Mouse (Mus musculus) spleen, adult 2 months (tissue): ENCODE measurements at regions not wholly inside any gene's neighbourhood (a gene's known extent, or its start where the extent isn't known, plus 50 kb on each side); places are given as distances from the start of the nearest gene placed in this dataset.

Experiments used
- DNase-seq, 2 experiments: peaks; one replicate each; pipeline versions ENCODE4 v3.0.0 to v3.0.0-alpha.2; 2012 to 2021; ENCODE audit warnings: low spot score in 2 of 2, low read depth in 1 of 2
- H3K27ac ChIP-seq: fragments of 200-500 bp; 2 replicates; pipeline ENCODE4 v1.5.1; 2012; ENCODE audit warnings: low read length, inconsistent platforms; ENCODE audit not compliant: insufficient read depth
- H3K27me3 ChIP-seq: fragments of 200-500 bp; 2 replicates; pipeline ENCODE4 v1.6.1; 2012; ENCODE audit warnings: mild to moderate bottlenecking, moderate library complexity, low read length, inconsistent platforms; ENCODE audit not compliant: control insufficient read depth, insufficient read depth
- H3K36me3 ChIP-seq: fragments of 200-500 bp; 2 replicates; pipeline ENCODE4 v1.6.1; 2012; ENCODE audit warnings: mild to moderate bottlenecking, low read length, inconsistent platforms; ENCODE audit not compliant: control insufficient read depth, insufficient read depth
- H3K4me1 ChIP-seq: fragments of 200-500 bp; 2 replicates; pipeline ENCODE4 v1.6.1; 2011; ENCODE audit warnings: inconsistent platforms; ENCODE audit not compliant: control insufficient read depth, insufficient read depth, insufficient read length
- H3K4me3 ChIP-seq: fragments of 200-500 bp; 2 replicates; pipeline ENCODE4 v1.5.1; 2011; ENCODE audit warnings: mild to moderate bottlenecking, inconsistent platforms; ENCODE audit not compliant: insufficient read depth, insufficient read length; ENCODE audit errors: extremely low read depth
- CTCF ChIP-seq: fragments of 200-500 bp; IDR thresholded peaks from 2 replicates; pipeline ENCODE4 v1.5.1; 2011; ENCODE audit warnings: mild to moderate bottlenecking, inconsistent platforms; ENCODE audit not compliant: insufficient read depth, insufficient read length, insufficient replicate concordance; ENCODE audit errors: extremely low read depth
- POLR2A ChIP-seq: fragments of 200-500 bp; IDR thresholded peaks from 2 replicates; pipeline ENCODE4 v1.6.1; 2011; ENCODE audit warnings: low read depth, low read length, inconsistent platforms
- WGBS: fragments of 180-500 bp; shearing (Covaris S2); methylation state at CpG from one replicate; pipeline ENCODE4 v1.1.7; 2018; 5-methylcytosine and 5-hydroxymethylcytosine counted together

DNA sequence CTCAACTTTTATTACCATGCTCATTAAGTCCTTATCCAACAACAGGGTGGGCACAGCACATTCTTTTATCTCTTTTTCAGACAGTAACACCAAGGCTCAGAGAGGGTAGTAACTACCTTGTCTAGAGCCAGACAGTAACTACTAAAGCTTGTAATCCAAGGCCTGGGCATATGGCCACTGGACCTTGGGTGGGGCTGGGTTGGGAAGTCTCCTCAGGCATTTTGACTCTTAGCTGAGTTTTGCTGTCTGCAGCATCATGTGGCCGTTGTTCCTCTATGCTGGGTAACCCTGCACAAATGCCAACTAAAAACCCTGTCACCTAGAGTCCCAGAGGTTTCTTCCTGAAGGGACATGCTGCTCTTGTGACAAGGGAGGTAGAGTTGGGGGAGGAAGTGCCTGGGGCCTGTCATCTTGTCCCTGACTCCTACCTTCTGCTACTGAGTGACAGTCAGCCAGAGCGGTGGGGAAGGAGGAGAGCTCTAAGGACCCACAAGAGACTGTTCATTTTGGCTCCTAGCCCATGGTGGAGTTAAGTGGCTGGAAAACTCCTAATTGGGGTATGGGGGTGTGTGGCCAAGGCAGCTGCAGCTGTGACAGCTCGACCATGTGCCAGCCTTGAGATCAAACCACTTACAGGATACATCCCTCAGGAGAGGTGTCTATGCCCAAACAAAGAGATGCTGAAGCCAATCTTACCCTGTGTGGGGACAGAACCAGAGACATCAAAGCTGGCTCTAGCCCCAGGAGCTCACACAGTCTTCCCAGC lies 170.4 kb downstream of the Trim29 start:
- no peaks in the 10 kb centered on the region for H3K27me3 ChIP-seq
- 57% methylated on average over 3 of the region's 3 CpGs for WGBS
- no peak overlapping the region for H3K4me3 ChIP-seq
- no peaks in the 10 kb centered on the region for H3K36me3 ChIP-seq
- DNase-seq = no peak
- TF ChIP-seq POLR2A (no peak), CTCF (no peak)
- H3K27ac ChIP-seq = no peak overlapping the region
- no peaks in the 10 kb centered on the region for H3K4me1 ChIP-seq

DNA sequence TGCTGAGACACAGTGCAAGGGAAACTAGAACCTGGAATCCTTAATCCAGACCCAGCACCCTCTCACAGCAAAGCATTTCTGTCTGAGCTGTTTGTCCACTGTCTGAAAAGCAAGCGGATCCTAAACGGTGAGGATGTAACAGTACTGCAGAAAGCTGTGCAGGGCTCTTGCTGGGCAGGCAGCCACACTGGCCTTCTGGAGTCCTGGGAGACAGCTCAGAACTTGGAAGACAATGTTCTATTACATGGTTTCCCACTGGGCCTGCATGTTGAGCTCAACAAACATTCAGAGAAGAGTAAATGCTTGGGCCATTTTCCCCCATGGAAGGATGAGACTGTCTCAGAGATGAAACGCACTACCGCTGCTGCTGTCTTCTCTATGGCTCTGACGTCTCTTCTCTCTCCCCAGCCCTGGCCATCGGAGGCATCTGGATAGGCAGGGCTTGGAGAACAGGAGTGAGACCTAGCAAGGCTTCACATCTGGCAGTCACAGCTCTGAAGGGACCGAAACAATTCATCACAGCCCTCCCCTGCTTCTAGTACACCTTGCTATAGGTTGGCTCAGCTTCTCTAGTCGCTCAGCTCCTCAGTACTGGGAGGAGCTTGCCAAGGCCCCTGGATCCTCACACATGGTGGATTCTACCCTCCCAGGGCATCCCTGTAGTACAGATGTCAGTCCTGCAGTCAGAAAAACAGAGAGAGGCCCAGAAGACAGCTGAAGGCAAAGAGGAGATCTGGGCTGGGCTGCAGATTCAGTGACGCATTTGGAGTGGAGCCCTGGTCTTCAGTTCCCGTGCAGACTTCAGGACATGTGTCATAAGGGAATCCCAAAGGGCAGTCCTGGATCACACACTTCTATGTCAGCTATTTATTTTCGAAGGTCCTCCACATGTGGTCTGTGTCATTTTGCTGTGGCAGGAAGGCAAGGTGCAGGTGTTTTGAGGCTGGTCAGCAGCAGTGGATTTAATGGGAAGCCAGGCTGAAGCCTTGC lies 171.7 kb downstream of the Trim29 start:
- TF ChIP-seq POLR2A (no peak), CTCF (no peak)
- H3K36me3 ChIP-seq = no peaks in the 10 kb centered on the region
- no peaks in the 10 kb centered on the region for H3K4me1 ChIP-seq
- no peak overlapping the region for H3K4me3 ChIP-seq
- no peaks in the 10 kb centered on the region for H3K27me3 ChIP-seq
- H3K27ac ChIP-seq = no peak overlapping the region
- WGBS = 79% methylated on average over 11 of the region's 11 CpGs
- no peak for DNase-seq

DNA sequence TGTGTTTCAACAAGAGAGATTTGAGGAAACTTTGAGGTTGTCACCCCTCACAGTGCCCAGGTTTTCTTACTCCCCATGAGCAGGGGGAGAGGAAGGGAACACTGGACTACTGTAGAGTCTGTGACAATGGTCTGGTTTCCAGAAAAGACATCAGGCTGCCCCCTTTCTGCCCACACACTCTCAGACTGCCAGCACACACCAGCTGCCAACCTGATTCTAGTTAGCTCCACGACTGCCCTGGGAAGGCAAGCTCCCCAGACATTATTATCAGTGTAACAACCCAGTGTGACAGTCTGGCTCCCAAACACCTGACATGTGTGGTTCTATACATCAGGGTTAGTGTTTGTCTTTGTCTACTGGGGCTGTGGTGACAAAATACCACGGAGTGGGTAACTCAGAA lies 172.5 kb downstream of the Trim29 start:
- TF ChIP-seq POLR2A (no peak), CTCF (no peak)
- DNase-seq = no peak
- H3K27ac ChIP-seq = no peak overlapping the region
- no peaks in the 10 kb centered on the region for H3K4me1 ChIP-seq
- H3K27me3 ChIP-seq = no peaks in the 10 kb centered on the region
- 82% methylated on average over 2 of the region's 2 CpGs for WGBS
- H3K4me3 ChIP-seq = no peak overlapping the region
- no peaks in the 10 kb centered on the region for H3K36me3 ChIP-seq

DNA sequence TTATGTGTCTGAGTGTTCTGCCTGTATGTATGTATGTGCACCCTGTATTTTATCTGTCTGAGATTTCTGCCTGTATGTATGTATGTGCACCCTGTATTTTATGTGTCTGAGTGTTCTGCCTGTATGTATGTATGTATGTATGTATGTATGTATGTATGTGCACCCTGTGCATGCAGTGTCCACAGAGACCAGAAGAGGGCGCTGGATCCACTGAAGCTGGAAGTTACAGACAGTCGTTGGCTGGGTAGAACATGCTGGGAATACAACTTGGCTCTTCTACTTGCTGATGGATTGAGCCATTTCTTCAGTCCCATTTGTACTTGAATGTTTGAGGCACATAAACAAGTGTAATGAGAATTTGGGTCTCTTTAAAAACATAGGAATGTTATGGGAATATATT lies 173.3 kb downstream of the Trim29 start:
- TF ChIP-seq POLR2A (no peak), CTCF (no peak)
- H3K4me1 ChIP-seq = no peaks in the 10 kb centered on the region
- no peak for DNase-seq
- WGBS = 76% methylated on average over 2 of the region's 2 CpGs
- H3K27ac ChIP-seq = no peak overlapping the region
- H3K27me3 ChIP-seq = no peaks in the 10 kb centered on the region
- no peak overlapping the region for H3K4me3 ChIP-seq
- no peaks in the 10 kb centered on the region for H3K36me3 ChIP-seq

DNA sequence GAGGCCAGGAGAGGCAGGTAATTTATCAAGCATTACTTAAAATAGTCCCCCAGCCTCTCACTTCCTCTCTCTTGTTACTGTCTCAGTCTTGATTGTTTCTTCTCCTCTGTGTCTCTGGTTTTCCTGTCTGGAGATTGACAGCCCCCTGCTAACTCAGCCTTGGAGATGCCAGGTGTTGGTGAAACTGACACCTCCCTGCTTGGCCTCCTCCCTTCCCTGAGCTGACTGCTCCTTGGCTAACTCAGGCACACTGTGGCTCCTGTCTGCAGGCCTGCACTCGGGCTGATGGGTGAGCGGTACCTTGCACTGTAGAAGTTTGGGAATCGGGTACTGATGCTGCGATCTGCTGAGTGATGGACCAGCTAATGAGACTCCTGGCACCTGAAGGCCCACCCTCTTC lies 176.1 kb downstream of the Trim29 start:
- Histone ChIP-seq H3K4me1 (no peaks in the 10 kb centered on the region), H3K27me3 (no peaks in the 10 kb centered on the region), H3K27ac (no peak overlapping the region), H3K36me3 (no peaks in the 10 kb centered on the region), H3K4me3 (no peak overlapping the region)
- no peak for DNase-seq
- 58% methylated on average over 4 of the region's 4 CpGs for WGBS
- no peak for TF ChIP-seq POLR2A
- TF ChIP-seq CTCF = no peak

DNA sequence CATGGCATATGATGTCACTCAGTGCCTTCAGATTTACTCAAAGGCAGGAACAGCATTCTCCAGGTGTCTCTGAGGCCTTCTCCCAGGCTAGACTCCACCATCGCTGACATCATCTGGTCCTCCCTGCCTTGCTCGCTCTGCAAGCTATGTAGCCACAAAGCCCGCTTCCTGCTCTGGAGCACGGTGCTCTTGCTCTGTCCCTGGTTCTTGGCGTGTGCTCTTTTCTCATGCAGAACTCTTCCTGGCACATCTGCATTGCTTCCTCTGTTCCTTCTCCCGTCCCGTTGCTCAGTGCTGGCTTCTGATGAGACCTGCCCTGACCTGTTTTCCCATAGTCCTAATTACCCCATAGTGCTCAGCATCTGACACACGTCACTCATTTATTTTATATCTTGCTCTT lies 178.6 kb downstream of the Trim29 start:
- 41% methylated on average over 8 of the region's 8 CpGs for WGBS

More for the DNA sequence above, 178.6 kb downstream of the Trim29 start:
- Histone ChIP-seq H3K27ac (no peak overlapping the region), H3K27me3 (no peaks in the 10 kb centered on the region), H3K36me3 (no peaks in the 10 kb centered on the region), H3K4me1 (no peaks in the 10 kb centered on the region), H3K4me3 (no peak overlapping the region)
- no peak for DNase-seq
- TF ChIP-seq POLR2A (no peak), CTCF (no peak)
